Mouse (Mus musculus): Measurements from ENCODE around the gene Gnpat. TPM values are rescaled to one million over a fixed set of nuclear protein-coding genes. Genes with fewer than 3 reads are reported as not detected.

Gene Gnpat
- 54.0 TPM for polyA plus RNA-seq (2017; shearing (Covaris generic))

GRCm38 (mm10) chr8:124862321-124863162, at the start of gene Gnpat, which contains the start of gene 2810004N23Rik:
TSS of gene Gnpat (plus strand) at chr8:124863033.
TSS of gene 2810004N23Rik (minus strand) at chr8:124863120.

GRCm38 (mm10) chr8:124897386-124898250, 34.8 kb downstream of the Gnpat start, which contains the start of the genes Exoc8 and Sprtn:
TSS of gene Exoc8 (minus strand) at chr8:124897705.
TSS of gene Sprtn (plus strand) at chr8:124897886.

Other genes with a start within 250 kb of the Gnpat start
- 5.4 TPM for gene 2310022B05Rik, start 199.7 kb upstream of the Gnpat start, polyA plus RNA-seq (2017; shearing (Covaris generic))
- gene Ttc13, start 141.1 kb upstream of the Gnpat start, polyA plus RNA-seq (2017; shearing (Covaris generic)), result 46.7 TPM
- 17.1 TPM for gene Arv1, start 140.9 kb upstream of the Gnpat start, polyA plus RNA-seq (2017; shearing (Covaris generic))
- gene Fam89a, start 111.2 kb upstream of the Gnpat start, polyA plus RNA-seq (2017; shearing (Covaris generic)), result 1.1 TPM
- gene Trim67, start 69.9 kb upstream of the Gnpat start, polyA plus RNA-seq (2017; shearing (Covaris generic)), result not detected
- gene 2810004N23Rik, start 87 bp downstream of the Gnpat start, polyA plus RNA-seq (2017; shearing (Covaris generic)), result 15.1 TPM
- gene Exoc8, start 34.7 kb downstream of the Gnpat start, polyA plus RNA-seq (2017; shearing (Covaris generic)), result 7.3 TPM
- gene Sprtn, start 34.9 kb downstream of the Gnpat start, polyA plus RNA-seq (2017; shearing (Covaris generic)), result 4.7 TPM
- gene Egln1, start 86.3 kb downstream of the Gnpat start, polyA plus RNA-seq (2017; shearing (Covaris generic)), result 47.1 TPM
- 75.8 TPM for gene Tsnax, start 150.0 kb downstream of the Gnpat start, polyA plus RNA-seq (2017; shearing (Covaris generic))
- 3.8 TPM for gene Disc1, start 191.2 kb downstream of the Gnpat start, polyA plus RNA-seq (2017; shearing (Covaris generic))